Mouse (Mus musculus) kidney, embryonic 16.5 days (tissue): ENCODE results near the gene Napepld. TPM values are rescaled to one million over a fixed set of nuclear protein-coding genes. Genes with fewer than 3 reads are reported as not detected.
A peak's percentile ranks its signal among the peaks of the same experiment; 100 is the strongest.

Experiments used
- ATAC-seq: fragments of 200-750 bp; cut with Nextera tagmentation; 2 replicates; pipeline ENCODE4 v1.8.0; 2017; ENCODE audit warnings: moderate TSS enrichment; ENCODE audit not compliant: low FRiP score, low TSS enrichment
- H3K27ac ChIP-seq: fragments of 300-500 bp; sonication (generic); 2 replicates; pipeline ENCODE4 v1.5.1; 2014; ENCODE audit warnings: low read length
- H3K27me3 ChIP-seq: fragments of 300-500 bp; sonication (generic); 2 replicates; pipeline ENCODE4 v1.6.1; 2014; ENCODE audit warnings: low read length, control low read depth, mixed read lengths; ENCODE audit not compliant: insufficient read depth
- H3K36me3 ChIP-seq: fragments of 300-500 bp; sonication (generic); 2 replicates; pipeline ENCODE4 v1.6.1; 2014; ENCODE audit warnings: low read length, control low read depth, mixed read lengths; ENCODE audit not compliant: insufficient read depth
- H3K4me1 ChIP-seq: fragments of 300-500 bp; sonication (generic); 2 replicates; pipeline ENCODE4 v1.6.1; 2014; ENCODE audit warnings: low read length, control low read depth, mixed read lengths; ENCODE audit not compliant: insufficient read depth
- H3K4me2 ChIP-seq: fragments of 300-500 bp; sonication (generic); replicated peaks from 2 replicates; pipeline ENCODE4 v1.6.1; 2014; ENCODE audit warnings: low read depth, low read length
- H3K4me3 ChIP-seq: fragments of 300-500 bp; sonication (generic); 2 replicates; pipeline ENCODE4 v1.5.1; 2014; ENCODE audit warnings: mild to moderate bottlenecking, low read length
- H3K9ac ChIP-seq: fragments of 300-500 bp; sonication (generic); replicated peaks from 2 replicates; pipeline ENCODE4 v1.6.1; 2014; ENCODE audit warnings: low read length
- H3K9me3 ChIP-seq: fragments of 300-500 bp; sonication (generic); 2 replicates; pipeline ENCODE4 v1.6.1; 2016; ENCODE audit warnings: low read length, control low read depth
- WGBS: fragments of 180-500 bp; shearing (Covaris S2); extraction: QIAGEN DNeasy Blood & Tissue Kit; methylation state at CpG from one replicate; pipeline ENCODE4 v1.1.7; 2014; 5-methylcytosine and 5-hydroxymethylcytosine counted together
- polyA plus RNA-seq: library from polyadenylated mRNA; unstranded; fragments of >200 nt; fragmentation: Nextera tagmentation; extraction: Ambion mirVana; gene quantifications from 2 replicates; pipeline ENCODE4 v1.2.1, GENCODE M21; 2015

The Napepld gene
- polyA plus RNA-seq, 1 experiment from 2014 or later = 5.9 TPM

DNA sequence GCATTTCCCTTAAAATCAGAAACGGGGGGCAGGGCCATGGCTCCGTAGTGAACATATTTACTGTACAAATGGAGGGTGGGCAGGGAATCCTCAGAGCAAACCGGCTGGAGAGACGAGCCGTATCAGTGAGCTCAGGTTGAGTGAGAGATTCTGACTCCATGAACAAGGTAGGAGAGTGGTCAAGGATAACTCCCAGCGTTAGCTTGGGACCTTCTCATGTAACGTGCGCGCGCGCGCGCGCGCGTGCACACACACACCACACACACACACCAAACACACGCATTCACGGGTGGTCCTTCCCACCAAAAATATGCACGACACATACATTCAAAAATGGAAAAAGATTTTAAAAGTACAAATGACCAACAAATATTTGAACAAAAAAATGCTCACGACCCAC, 33.9 kb upstream of the Napepld start:
- ATAC-seq = no peak
- Histone ChIP-seq H3K36me3 (peaks cover 14% of the 10 kb centered on the region), H3K27ac (no peak overlapping the region), H3K27me3 (no peaks in the 10 kb centered on the region), H3K9ac (no peak overlapping the region), H3K4me1 (peaks cover 23% of the 10 kb centered on the region), H3K4me2 (peak overlapping the region; percentile 33), H3K9me3 (no peaks in the 10 kb centered on the region), H3K4me3 (peak overlapping the region; percentile 25)
- WGBS = 82% methylated on average over 20 of the region's 20 CpGs

DNA sequence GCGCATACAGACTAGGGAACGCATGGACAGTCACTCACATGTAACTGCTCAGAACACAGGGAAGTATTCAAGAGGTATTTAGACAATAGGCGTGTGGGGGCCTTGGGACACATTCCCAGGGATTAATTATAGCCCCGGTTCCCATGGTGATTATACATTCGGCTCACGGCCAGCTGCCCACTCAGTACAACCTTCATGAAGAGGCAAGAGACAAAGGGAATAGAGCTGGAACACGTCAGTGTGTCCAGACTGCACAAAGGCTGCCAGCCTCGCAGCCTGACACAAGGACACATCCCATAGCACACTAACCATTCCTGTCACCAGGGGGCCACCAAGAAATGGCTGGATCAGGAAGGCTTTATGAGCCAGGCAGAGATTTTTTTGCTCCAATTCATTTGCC, 31.7 kb upstream of the Napepld start:
- Histone ChIP-seq H3K27me3 (no peaks in the 10 kb centered on the region), H3K4me3 (no peak overlapping the region), H3K4me1 (peaks cover 14% of the 10 kb centered on the region), H3K36me3 (no peaks in the 10 kb centered on the region), H3K9ac (peak overlapping the region; percentile 53; the same call in 1 of the 2 replicates), H3K9me3 (no peaks in the 10 kb centered on the region), H3K27ac (peak overlapping the region; percentile 75), H3K4me2 (peak overlapping the region; percentile 27; the same call in 1 of the 2 replicates)
- WGBS = 23% methylated on average over 8 of the region's 8 CpGs
- ATAC-seq = peak; percentile 62

DNA sequence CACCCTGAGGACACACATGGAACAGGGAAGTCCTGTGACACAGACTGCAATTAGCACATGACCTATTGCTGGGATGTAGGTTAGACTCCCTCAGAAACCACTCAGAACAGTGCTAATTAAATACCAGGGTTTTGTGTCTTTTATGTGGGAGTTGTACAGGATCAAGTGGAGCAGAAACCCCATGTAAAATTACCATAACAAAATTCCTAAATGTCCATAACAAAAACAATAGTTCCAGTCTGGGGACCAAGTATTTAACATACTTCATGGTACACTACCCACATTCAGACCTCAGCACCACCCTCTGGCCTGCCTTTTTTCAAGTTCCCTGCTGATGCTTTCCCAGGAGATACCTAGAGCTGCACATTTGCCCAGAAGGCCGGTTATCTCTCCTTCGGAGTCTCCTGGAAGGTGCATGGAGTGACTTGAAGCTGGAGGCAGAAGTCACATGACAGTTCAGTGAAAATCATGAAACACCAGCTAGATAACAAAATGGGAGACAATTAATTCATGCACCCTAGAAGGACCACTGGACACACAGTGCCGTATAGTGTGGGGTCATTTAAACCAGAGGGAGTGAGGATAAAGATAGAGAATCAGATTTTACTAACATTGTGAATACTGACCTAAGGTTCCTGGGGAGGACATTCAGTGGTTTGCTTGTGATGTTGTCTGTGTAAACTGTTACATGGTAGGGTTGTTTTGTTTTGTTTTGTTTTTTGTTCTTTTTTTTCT, 31.1 kb upstream of the Napepld start:
- ATAC-seq = 0 out of 2 replicates have a peak, but pooled peaks have one; percentile 21
- H3K4me3 ChIP-seq = no peak overlapping the region
- H3K36me3 ChIP-seq = no peaks in the 10 kb centered on the region
- H3K4me2 ChIP-seq = no peak overlapping the region
- no peaks in the 10 kb centered on the region for H3K27me3 ChIP-seq
- no peaks in the 10 kb centered on the region for H3K9me3 ChIP-seq
- no peak overlapping the region; the same call in 1 of the 2 replicates for H3K9ac ChIP-seq
- H3K4me1 ChIP-seq = peaks cover 11% of the 10 kb centered on the region
- H3K27ac ChIP-seq = peak overlapping the region; percentile 75
- 72% methylated on average over 3 of the region's 3 CpGs for WGBS

DNA sequence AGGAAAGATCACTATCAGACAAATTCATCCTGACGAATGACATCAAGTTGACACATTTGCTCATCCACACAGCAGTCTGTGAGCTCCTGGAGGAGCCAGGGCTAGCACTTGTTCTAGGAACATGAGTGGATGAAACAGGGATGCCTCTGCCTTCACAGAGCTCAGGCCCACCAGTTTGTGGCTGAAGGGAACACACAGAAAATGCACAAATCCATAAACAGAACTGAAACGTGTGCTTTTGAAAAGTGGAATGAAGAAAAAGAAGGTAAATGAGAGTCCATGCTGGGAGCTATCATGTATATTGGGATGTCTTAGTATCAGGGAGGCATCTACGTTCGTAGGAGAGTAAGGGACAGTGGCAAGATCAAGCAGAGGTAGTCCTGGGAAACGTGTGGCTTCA, 27.9 kb upstream of the Napepld start:
- Histone ChIP-seq H3K4me2 (no peak overlapping the region), H3K36me3 (no peaks in the 10 kb centered on the region), H3K27me3 (no peaks in the 10 kb centered on the region), H3K4me3 (no peak overlapping the region), H3K4me1 (peaks cover 11% of the 10 kb centered on the region), H3K27ac (no peak overlapping the region), H3K9ac (no peak overlapping the region), H3K9me3 (no peaks in the 10 kb centered on the region)
- WGBS = 84% methylated on average over 5 of the region's 5 CpGs
- ATAC-seq = no peak

DNA sequence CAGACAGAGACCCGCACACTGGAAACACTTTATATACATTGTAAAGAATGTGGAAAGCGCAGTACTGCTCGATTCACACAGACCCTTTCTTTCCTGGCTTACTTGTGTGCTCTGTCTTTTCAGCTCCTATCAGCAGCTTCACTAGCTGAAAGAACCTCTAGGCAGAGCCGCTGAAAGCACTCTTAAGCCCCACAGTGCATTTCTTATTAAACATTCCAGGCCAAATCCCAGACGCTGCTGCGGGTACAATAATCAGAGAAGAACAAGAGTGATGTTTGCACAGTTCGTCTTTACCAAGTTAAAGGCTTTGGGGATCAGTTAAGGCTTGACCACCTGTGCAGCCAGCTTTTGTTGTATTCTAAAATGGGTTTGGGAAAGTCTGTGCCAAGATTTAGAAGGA, 23.7 kb upstream of the Napepld start:
- no peak overlapping the region for H3K27ac ChIP-seq

DNA sequence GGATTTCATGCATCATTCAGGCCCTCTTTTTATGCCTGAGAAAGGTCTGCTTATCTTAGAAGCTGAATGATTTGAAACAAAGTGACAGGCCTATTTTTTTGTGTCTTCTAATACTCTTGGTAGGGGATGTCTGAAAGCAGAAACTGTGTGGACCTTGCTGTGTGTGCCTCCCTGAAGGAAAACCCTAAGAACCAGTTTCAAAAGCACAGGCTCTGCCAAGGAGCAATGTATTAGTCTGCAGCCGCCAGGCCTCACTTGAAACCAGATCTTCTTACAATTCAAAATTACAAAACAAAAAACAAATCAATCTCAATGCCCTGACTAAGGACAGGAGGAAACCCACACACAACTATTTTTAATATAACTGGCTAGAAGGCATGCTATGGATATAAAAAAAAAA, 23.2 kb upstream of the Napepld start:
- Histone ChIP-seq H3K9ac (no peak overlapping the region), H3K4me1 (no peaks in the 10 kb centered on the region), H3K27me3 (no peaks in the 10 kb centered on the region), H3K27ac (no peak overlapping the region), H3K4me3 (no peak overlapping the region), H3K36me3 (no peaks in the 10 kb centered on the region), H3K9me3 (no peaks in the 10 kb centered on the region), H3K4me2 (no peak overlapping the region)
- WGBS = 56% methylated on average over 1 of the region's 1 CpGs
- no peak for ATAC-seq

More for the DNA sequence above, 23.7 kb upstream of the Napepld start:
- Histone ChIP-seq H3K4me2 (no peak overlapping the region), H3K36me3 (no peaks in the 10 kb centered on the region), H3K4me3 (no peak overlapping the region), H3K9ac (no peak overlapping the region), H3K27me3 (no peaks in the 10 kb centered on the region), H3K4me1 (no peaks in the 10 kb centered on the region), H3K9me3 (no peaks in the 10 kb centered on the region)
- WGBS = 75% methylated on average over 7 of the region's 7 CpGs
- ATAC-seq = no peak

DNA sequence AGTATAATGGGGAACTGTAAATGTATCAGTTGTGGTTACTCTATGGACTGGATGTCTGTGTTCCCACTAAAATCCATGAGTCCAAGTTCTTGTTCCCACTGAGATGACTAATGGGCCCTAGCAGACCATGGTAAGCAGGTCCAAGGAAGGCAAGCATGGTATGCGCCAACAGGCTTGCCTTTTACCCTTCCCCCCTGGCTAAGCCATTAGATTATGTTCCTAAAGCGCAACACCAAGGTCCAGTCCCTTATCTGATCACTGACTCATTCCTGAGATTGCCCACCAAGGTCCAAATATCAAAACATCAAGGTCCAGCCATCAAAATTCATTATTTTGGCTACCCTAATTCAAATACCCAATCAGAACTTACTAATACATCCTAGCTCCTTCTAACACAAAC, 18.0 kb upstream of the Napepld start:
- no peak overlapping the region for H3K27ac ChIP-seq
- 88% methylated on average over 2 of the region's 2 CpGs for WGBS
- no peak overlapping the region for H3K4me2 ChIP-seq
- no peaks in the 10 kb centered on the region for H3K36me3 ChIP-seq
- H3K9ac ChIP-seq = no peak overlapping the region
- H3K4me3 ChIP-seq = no peak overlapping the region
- no peaks in the 10 kb centered on the region for H3K9me3 ChIP-seq
- no peaks in the 10 kb centered on the region for H3K27me3 ChIP-seq
- ATAC-seq = no peak
- H3K4me1 ChIP-seq = peaks cover 6% of the 10 kb centered on the region; the same call in 1 of the 2 replicates

DNA sequence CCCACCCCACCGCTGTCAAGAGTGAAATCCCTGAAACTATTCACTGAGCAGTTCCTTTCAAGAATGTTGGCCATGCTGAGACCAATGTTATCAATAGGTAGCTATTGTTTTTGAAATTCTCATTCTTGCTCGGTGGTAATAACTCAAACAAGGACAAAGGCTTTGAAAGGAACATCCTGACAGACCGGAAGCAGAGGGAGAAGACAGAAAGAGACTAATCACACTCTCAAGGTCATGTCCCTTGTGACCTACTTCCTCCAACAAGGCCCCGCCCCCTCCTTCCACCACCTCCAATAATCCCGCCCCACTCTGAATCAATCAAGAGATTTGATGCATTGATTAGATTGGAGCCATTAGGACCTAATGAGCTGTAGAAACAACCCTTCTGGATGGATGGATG, 17.4 kb upstream of the Napepld start:
- Histone ChIP-seq H3K4me1 (peaks cover 6% of the 10 kb centered on the region; the same call in 1 of the 2 replicates), H3K36me3 (no peaks in the 10 kb centered on the region), H3K27ac (no peak overlapping the region), H3K4me3 (no peak overlapping the region), H3K27me3 (no peaks in the 10 kb centered on the region), H3K9me3 (no peaks in the 10 kb centered on the region), H3K9ac (no peak overlapping the region), H3K4me2 (no peak overlapping the region)
- ATAC-seq = no peak
- 85% methylated on average over 5 of the region's 5 CpGs for WGBS

DNA sequence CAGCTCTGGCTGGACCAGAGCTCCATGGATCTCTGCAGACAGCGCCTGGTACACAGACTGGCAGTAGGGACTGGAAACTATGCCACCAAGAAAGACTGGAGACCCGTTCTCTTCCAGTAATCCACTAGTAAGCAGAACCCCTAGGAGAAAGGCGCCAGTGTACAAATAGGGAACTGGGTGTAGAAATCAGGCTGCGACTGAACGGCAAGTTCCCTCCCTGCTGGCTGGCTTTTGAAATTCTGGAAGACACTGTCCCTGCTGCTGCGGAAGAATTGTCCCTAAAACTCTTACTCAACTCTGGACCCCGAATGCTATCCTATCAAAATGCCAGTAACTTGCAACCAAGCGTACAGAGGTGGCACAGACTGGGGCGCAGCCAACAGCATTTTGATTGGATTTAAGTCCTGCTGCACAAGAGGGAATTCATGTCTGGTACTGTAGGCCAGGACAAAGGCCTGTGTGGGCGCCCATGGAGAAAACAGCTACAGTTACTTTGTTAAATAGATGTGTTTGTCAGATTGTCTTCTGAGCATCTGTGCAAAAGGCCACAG, 16.0 kb upstream of the Napepld start:
- Histone ChIP-seq H3K4me3 (no peak overlapping the region), H3K27ac (no peak overlapping the region), H3K4me2 (no peak overlapping the region), H3K4me1 (peaks cover 6% of the 10 kb centered on the region; the same call in 1 of the 2 replicates), H3K9ac (no peak overlapping the region), H3K9me3 (no peaks in the 10 kb centered on the region), H3K27me3 (no peaks in the 10 kb centered on the region), H3K36me3 (no peaks in the 10 kb centered on the region)
- 87% methylated on average over 10 of the region's 10 CpGs for WGBS
- no peak for ATAC-seq

DNA sequence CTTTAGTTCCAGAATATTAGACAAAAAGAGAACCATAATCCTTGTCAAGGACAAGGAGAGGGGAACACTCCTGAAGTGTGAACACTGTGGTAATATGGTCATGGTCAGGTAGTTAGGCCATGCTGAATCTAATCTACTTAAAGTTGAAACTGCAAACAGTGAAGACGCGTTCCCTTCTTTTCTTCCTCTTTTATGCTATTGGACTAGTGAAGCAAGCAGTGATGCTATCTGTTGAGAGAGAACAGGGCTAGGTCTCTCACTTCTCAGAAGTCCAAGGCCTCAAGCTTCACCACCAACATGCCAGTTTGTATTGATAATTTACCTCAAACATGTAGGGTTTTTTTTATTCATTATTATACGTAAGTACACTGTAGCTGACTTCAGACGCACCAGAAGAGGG, 13.3 kb upstream of the Napepld start:
- no peaks in the 10 kb centered on the region for H3K9me3 ChIP-seq

More for the DNA sequence above, 13.3 kb upstream of the Napepld start:
- Histone ChIP-seq H3K4me1 (peaks cover 6% of the 10 kb centered on the region; the same call in 1 of the 2 replicates), H3K36me3 (no peaks in the 10 kb centered on the region), H3K4me3 (no peak overlapping the region), H3K9ac (no peak overlapping the region), H3K27ac (no peak overlapping the region), H3K27me3 (no peaks in the 10 kb centered on the region), H3K4me2 (no peak overlapping the region)
- no peak for ATAC-seq
- WGBS = 86% methylated on average over 4 of the region's 4 CpGs
